In the genomic region with DNA sequence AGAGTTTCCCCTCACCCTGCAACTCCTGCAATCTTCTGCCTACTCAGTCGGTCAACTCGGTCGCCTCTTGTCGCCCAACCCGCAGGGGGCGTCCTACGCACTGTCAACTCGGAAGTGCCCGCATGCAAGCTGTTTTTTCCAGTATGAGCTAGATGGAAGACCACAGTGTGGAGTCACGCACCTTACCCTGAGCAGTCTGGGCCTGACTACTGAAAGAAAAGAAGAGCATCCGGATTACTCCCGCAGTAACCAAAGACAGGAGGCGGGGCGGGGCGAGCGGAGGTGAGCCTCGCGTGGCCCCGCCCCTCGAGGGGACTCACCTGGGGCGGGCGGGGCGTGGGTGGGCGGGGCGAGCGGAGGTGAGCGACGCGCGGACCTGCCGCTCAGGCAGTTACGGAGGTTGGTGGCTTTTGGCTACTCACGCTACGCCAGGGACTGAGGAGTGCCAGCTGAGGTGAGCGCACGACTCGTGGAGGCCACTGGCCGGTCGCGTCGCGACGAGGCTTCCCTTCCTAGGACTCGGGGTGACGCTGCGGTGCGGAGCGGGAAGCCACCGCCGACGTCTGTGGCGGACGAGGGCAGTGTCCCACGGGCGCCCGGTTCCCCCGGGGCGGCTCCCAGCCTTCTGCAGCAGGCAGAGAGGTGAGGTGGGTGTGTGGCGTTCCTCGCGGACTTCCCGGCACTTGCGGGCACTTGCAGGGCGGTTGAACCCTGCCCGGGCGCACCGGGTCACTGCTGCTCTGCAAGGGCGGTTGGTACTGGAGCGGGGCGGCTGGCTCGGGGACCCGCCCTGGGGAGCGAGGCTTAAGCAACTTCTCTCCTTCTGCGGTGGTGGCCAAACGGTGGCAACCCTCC, we compare ENCODE assay signal across 8 mouse cellular contexts. TPM values are rescaled to one million over a fixed set of nuclear protein-coding genes. Genes with fewer than 3 reads are reported as not detected.
A peak's percentile ranks its signal among the peaks of the same experiment; 100 is the strongest.
DNase-seq lines count a peak whose midpoint lies in the region; ATAC-seq and TF ChIP-seq lines count a peak whose summit lies in the region.

A gene (plus strand): TSS at position 347 of the 855 bp plus-strand sequence.

- peak; percentile 91 for DNase-seq in ES-CJ7 (ENCODE audit: low read depth, low spot score)
- peak; percentile 36 to 51 for DNase-seq in cerebellum, adult 18-20 months
- peak; percentile 43 for DNase-seq in forelimb bud, embryonic 11.5 days (ENCODE audit: low read depth, low spot score)
- DNase-seq in heart, postnatal 4 days: peak; percentile 72
- peak; percentile 22 to 59 for DNase-seq in layer of hippocampus, adult 8-10 months (ENCODE audit: low spot score in 2 of 2)
- peak; percentile 72 for DNase-seq in lung, embryonic 14.5 days
- peak; percentile 78 for DNase-seq in testis, postnatal 14 days (ENCODE audit: low spot score)

- WGBS in lung, embryonic 14.5 days: under 1% methylated on average over 65 of the region's 75 CpGs

- H3K27me3 ChIP-seq in lung, embryonic 14.5 days (ENCODE audit: insufficient read depth, low read length): no peaks in the 10 kb centered on the region

- H3K9me3 ChIP-seq in lung, embryonic 14.5 days (ENCODE audit: low read depth, low read length): no peaks in the 10 kb centered on the region

- no peaks in the 10 kb centered on the region for H3K4me1 ChIP-seq in lung, embryonic 14.5 days (ENCODE audit: insufficient read depth)

- peak within 1 kb of the TSS; percentile 98 for H3K4me2 ChIP-seq in lung, embryonic 14.5 days

- H3K27ac ChIP-seq in lung, embryonic 14.5 days (ENCODE audit: low read depth): no peak within 1 kb of the TSS

- TF ChIP-seq CTCF in lung, embryonic 14.5 days (IDR thresholded peaks at IDR 0.05; ENCODE audit: low read depth): peak; percentile 69

- no peaks in the 10 kb centered on the region for H3K36me3 ChIP-seq in lung, embryonic 14.5 days (ENCODE audit: insufficient read depth)

- H3K9ac ChIP-seq in lung, embryonic 14.5 days: peak within 1 kb of the TSS; percentile 57

- ATAC-seq in lung, embryonic 14.5 days (ENCODE audit: insufficient read depth): peak; percentile 91
- ATAC-seq in neutrophil, adult 5-6 weeks (ENCODE audit: extremely low read depth, insufficient number of reproducible peaks, low FRiP score, poor library complexity, severe bottlenecking): peak; percentile 75

- peak within 1 kb of the TSS; percentile 61 for H3K4me3 ChIP-seq in lung, embryonic 14.5 days (ENCODE audit: low read depth, low read length)

RNA-seq across cellular contexts. Expression of the gene that starts here (rescaled TPM):
- total RNA-seq in heart, postnatal 4 days (2021): under 1 TPM; 0.60 to 0.63 TPM
- 1 to 10 TPM in 3 of 4 experiments, under 1 TPM in 1; 0.43 to 3.3 (median 2.2) TPM for total RNA-seq in layer of hippocampus, adult 8-10 months (2022)
- polyA plus RNA-seq in lung, embryonic 14.5 days (2014; fragmentation: Nextera tagmentation; extraction: Ambion mirVana): 3.1 and 3.4 TPM in 2 replicates
- total RNA-seq in neutrophil, adult 5-6 weeks (2017): 2.7 and 4.8 TPM in 2 replicates

Comparison
In these comparisons a context has a peak if more than half of its experiments do, and no peak if none do; other contexts are left out.
1. Peak in DNase-seq in heart, postnatal 4 days; RNA of the gene not detected or under 1 TPM.
2. DNase-seq: peak in every context shown above with its lines; median percentile 91 in ES-CJ7; 78 in testis, postnatal 14 days; 72 in heart, postnatal 4 days; 72 in lung, embryonic 14.5 days; 44 in cerebellum, adult 18-20 months; 43 in forelimb bud, embryonic 11.5 days; 40 in layer of hippocampus, adult 8-10 months.